Mouse (Mus musculus): ENCODE measurements around the gene Mid1.

GRCm38 (mm10) chrX:169794831-169795311 is 109.9 kb downstream of the Mid1 start:
- peak; percentile 69 for TF ChIP-seq MAX (IDR thresholded peaks at IDR 0.05)
- TF ChIP-seq CTCF (IDR thresholded peaks at IDR 0.05; ENCODE audit: control insufficient read depth, insufficient read depth, insufficient read length), result no peak
- TF ChIP-seq USF1 (IDR thresholded peaks at IDR 0.05; ENCODE audit: low read depth), result no peak
- no peak for TF ChIP-seq FOSL1 (IDR thresholded peaks at IDR 0.05; ENCODE audit: insufficient read depth, low read length, poor library complexity, severe bottlenecking)
- TF ChIP-seq MYOG (IDR thresholded peaks at IDR 0.05; ENCODE audit: control insufficient read depth, extremely low read depth, insufficient read length), result no peak
- TF ChIP-seq CEBPB (IDR thresholded peaks at IDR 0.05; ENCODE audit: low read depth), result peak; percentile 83
- no peak for TF ChIP-seq MYOD1 (IDR thresholded peaks at IDR 0.05; ENCODE audit: control insufficient read depth, insufficient read length, low read depth)

Data from C2C12 (cell line).